Mouse (Mus musculus) layer of hippocampus, adult 8-10 months (tissue): Measurements from ENCODE around the gene Rwdd1. TPM values are rescaled to one million over a fixed set of nuclear protein-coding genes. Genes with fewer than 3 reads are reported as not detected.

ENCODE experiments used
- total RNA-seq, 4 experiments: library from RNA; stranded (reverse); gene quantifications; 2 replicates each; pipeline ENCODE4 v1.2.4; 2022

Gene Rwdd1
- total RNA-seq, 4 experiments from 2014 or later: 91.2 to 114 (median 99.7) TPM

Other genes starting within 250 kb of the Rwdd1 start
- gene Sult3a2, start 232.9 kb downstream of the Rwdd1 start, total RNA-seq: 1 to 10 TPM in 2 of 4 experiments, under 1 TPM in 2; 0.36 to 1.3 (median 0.99) TPM
- not detected for gene Sult3a1, start 161.9 kb downstream of the Rwdd1 start, total RNA-seq
- gene Rsph4a, start 114.5 kb downstream of the Rwdd1 start, total RNA-seq: 1 to 10 TPM; 4.4 to 6.5 (median 5.9) TPM
- 10 to 100 TPM; 15.7 to 23.6 (median 17.9) TPM for gene Zup1, start 68.4 kb downstream of the Rwdd1 start, total RNA-seq
- not detected for gene Trappc3l, start 18.0 kb upstream of the Rwdd1 start, total RNA-seq
- under 1 TPM in 1 of 4 experiments, not detected in 3; 0.17 TPM for gene Calhm4, start 24.7 kb upstream of the Rwdd1 start, total RNA-seq
- 1 to 10 TPM; 3.1 to 5.3 (median 3.9) TPM for gene Calhm5, start 76.9 kb upstream of the Rwdd1 start, total RNA-seq
- 1 to 10 TPM in 2 of 4 experiments, under 1 TPM in 1, not detected in 1; 0.43 to 1.1 (median 1.0) TPM for gene Calhm6, start 108.4 kb upstream of the Rwdd1 start, total RNA-seq
- gene Dse, start 188.1 kb upstream of the Rwdd1 start, total RNA-seq: 10 to 100 TPM in 1 of 4 experiments, 1 to 10 TPM in 3; 8.0 to 10.5 (median 8.3) TPM